Mouse (Mus musculus) cortical plate, adult 2 months (tissue): Measurements from ENCODE around the gene Adk.

ENCODE experiments used
- CTCF ChIP-seq: fragments of 200-500 bp; IDR thresholded peaks from 2 replicates; pipeline ENCODE4 v1.5.1; 2011; ENCODE audit warnings: mild to moderate bottlenecking, control low read depth, low read length; ENCODE audit not compliant: insufficient read depth; ENCODE audit errors: extremely low read depth
- POLR2A ChIP-seq: fragments of 200-500 bp; IDR thresholded peaks from 2 replicates; pipeline ENCODE4 v1.6.1; 2011; ENCODE audit warnings: mild to moderate bottlenecking, low read length, control low read depth; ENCODE audit not compliant: insufficient read depth; ENCODE audit errors: extremely low read depth

DNA sequence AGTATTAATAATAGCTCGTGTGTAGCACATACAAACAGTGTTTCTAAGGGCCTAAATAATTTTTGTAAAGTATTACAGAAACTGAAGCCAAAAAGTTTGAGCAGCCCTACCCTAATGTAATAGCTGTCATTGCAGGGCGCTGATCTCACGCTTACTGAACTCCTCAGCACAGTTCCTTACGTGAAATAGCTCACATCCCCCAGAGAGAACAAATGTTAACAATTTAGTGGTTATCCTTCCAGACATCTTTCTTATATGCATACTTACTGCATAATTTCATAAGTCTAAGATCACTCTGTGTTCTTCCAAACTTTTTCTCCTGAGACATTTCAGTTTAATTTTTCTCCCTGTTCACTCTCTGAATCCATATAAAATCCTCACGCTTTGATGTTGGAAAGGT is 354.6 kb downstream of the Adk start:
- TF ChIP-seq CTCF = no peak
- TF ChIP-seq POLR2A = no peak
